Mouse (Mus musculus) megakaryocyte progenitor cell, adult 5-6 weeks (primary cell): ENCODE results near the gene Slc4a5. TPM values are rescaled to one million over a fixed set of nuclear protein-coding genes. Genes with fewer than 3 reads are reported as not detected.

Experiments
- ATAC-seq: replicated peaks from 2 replicates; pipeline ENCODE4 v1.8.0; 2016; ENCODE audit warnings: mild to moderate bottlenecking, moderate TSS enrichment, inconsistent platforms; ENCODE audit not compliant: poor library complexity
- total RNA-seq, 2 experiments: library from RNA; stranded (forward) in 1 of 2; stranded (reverse) in 1 of 2; fragments of 157-497, 149-512 nt in 1 of 2; fragments of 200-1000 nt in 1 of 2; gene quantifications; 2 replicates each; pipeline versions ENCODE4 v1.2.3 to v1.2.4; 2015 to 2017

The Slc4a5 gene
- total RNA-seq, 2 experiments from 2014 or later = under 0.01 TPM; not detected in 1

DNA sequence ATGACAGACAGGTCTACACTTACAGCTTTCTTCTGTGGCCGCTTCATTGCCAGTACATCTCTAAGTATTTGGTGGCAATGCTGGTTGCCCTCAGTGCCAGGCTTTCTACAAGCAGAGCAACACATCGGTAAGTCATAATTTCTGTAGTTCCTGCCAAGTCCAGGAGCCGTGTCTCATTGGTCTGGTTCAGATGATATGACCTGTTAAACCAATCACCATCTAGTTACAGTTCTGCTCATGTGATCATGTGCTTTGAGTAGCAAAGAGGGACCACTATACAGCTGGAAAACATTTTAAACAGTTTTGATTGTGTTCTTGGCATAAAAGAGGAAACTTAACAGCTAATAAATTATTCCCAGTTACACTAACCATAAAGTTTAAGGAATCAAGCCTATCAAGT lies 128.3 kb downstream of the Slc4a5 start:
- no peak for ATAC-seq

- ATAC-seq = peak; percentile 9
Measured at GRCm38 (mm10) chr6:83348873-83349272, 129.2 kb downstream of the Slc4a5 start, which contains the start of gene Bola3. TSS of gene Bola3 (plus strand) at chr6:83349147.

- peak; percentile 90 for ATAC-seq
Measured at GRCm38 (mm10) chr6:83349274-83349958, 129.8 kb downstream of the Slc4a5 start.

DNA sequence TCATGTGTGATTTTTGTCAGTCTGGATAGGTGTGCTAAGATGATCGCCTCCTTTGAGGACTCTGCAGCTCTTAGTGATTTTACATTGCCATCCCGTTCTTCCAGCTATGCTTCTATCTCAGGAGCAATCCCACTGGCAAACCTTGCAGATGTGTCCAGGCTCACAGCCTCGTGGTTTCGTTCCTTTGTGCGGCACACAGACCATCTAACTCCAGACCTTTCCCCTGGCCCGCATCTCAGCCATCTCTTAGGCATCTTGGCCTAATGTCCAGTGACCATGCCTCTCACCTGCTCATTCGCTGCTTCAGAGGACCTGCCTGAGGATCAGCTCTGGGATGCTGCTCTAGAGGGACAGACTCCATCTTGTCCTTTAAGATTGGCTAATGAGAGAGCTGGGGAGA lies 130.5 kb downstream of the Slc4a5 start:
- no peak for ATAC-seq

- no peak for ATAC-seq
Measured at GRCm38 (mm10) chr6:83350851-83351405, 131.3 kb downstream of the Slc4a5 start.

GRCm38 (mm10) chr6:83351490-83352160 lies 132.0 kb downstream of the Slc4a5 start:
- ATAC-seq = peak; percentile 78

DNA sequence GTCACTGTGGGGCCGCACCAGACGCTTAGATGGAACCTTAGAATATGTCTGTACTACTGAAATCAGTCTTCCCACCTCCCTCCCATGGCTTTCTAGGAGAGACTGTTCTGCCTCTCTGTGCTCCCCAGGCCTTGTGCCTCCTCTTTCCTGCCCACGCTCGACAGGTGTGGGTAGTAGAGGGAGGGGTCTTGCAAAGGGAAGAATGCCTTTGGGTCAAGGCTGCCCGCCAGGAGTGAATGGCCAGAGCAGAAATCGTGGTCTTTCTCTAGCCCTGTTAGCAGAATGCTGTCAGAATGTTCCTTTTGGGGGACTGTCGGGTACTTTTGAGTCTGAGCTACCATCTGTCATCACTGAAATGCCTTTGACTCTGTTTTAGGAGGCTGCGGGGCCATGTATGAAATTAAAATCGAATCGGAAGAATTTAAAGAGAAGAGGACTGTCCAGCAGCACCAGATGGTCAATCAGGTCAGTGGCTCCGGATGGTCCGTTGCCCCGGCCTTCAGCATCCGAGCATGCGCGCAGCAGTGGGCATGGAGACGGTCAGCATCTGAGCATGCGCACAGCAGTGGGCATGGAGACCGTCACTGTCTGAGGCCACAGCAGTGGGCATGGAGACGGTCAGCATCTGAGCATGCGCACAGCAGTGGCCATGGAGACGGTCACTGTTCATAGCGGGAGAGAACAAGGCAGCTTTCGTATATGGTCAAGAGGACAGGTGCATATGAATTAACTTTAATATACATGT lies 133.2 kb downstream of the Slc4a5 start:
- ATAC-seq = no peak

Other genes starting within 250 kb of the Slc4a5 start
- gene Dok1, start 186.4 kb upstream of the Slc4a5 start, total RNA-seq (2015) = 6.5 and 6.8 TPM in 2 replicates
- 14.1 and 18.2 TPM in 2 replicates for gene Dok1, start 186.4 kb upstream of the Slc4a5 start, total RNA-seq (2017)
- 0.59 and 1.4 TPM in 2 replicates for gene Loxl3, start 185.7 kb upstream of the Slc4a5 start, total RNA-seq (2015)
- gene Loxl3, start 185.7 kb upstream of the Slc4a5 start, total RNA-seq (2017) = 1.0 and 1.7 TPM in 2 replicates
- gene Aup1, start 165.3 kb upstream of the Slc4a5 start, total RNA-seq (2015) = 135 and 178 TPM in 2 replicates
- gene Aup1, start 165.3 kb upstream of the Slc4a5 start, total RNA-seq (2017) = 112 and 133 TPM in 2 replicates
- 128 and 129 TPM in 2 replicates for gene Htra2, start 164.6 kb upstream of the Slc4a5 start, total RNA-seq (2015)
- 77.3 and 82.3 TPM in 2 replicates for gene Htra2, start 164.6 kb upstream of the Slc4a5 start, total RNA-seq (2017)
- gene Dqx1, start 162.0 kb upstream of the Slc4a5 start, total RNA-seq (2015) = 1.2 and 1.7 TPM in 2 replicates
- 0.75 and 1.0 TPM in 2 replicates for gene Dqx1, start 162.0 kb upstream of the Slc4a5 start, total RNA-seq (2017)
- gene Tlx2, start 149.5 kb upstream of the Slc4a5 start, total RNA-seq (2015) = not detected in 2 replicates
- not detected in 2 replicates for gene Tlx2, start 149.5 kb upstream of the Slc4a5 start, total RNA-seq (2017)
- gene Pcgf1, start 142.0 kb upstream of the Slc4a5 start, total RNA-seq (2015) = 26.5 and 27.2 TPM in 2 replicates
- 15.3 and 20.4 TPM in 2 replicates for gene Pcgf1, start 142.0 kb upstream of the Slc4a5 start, total RNA-seq (2017)
- not detected in 2 replicates for gene Lbx2, start 133.5 kb upstream of the Slc4a5 start, total RNA-seq (2015)
- not detected in 2 replicates for gene Lbx2, start 133.5 kb upstream of the Slc4a5 start, total RNA-seq (2017)
- gene Ccdc142, start 118.2 kb upstream of the Slc4a5 start, total RNA-seq (2015) = 0.20 and 0.79 TPM in 2 replicates
- 0.58 and 1.6 TPM in 2 replicates for gene Ccdc142, start 118.2 kb upstream of the Slc4a5 start, total RNA-seq (2017)
- 1.5 and 1.6 TPM in 2 replicates for gene Gm42688, start 118.2 kb upstream of the Slc4a5 start, total RNA-seq (2015)
- 2.7 and 3.0 TPM in 2 replicates for gene Gm42688, start 118.2 kb upstream of the Slc4a5 start, total RNA-seq (2017)
- gene Mrpl53, start 110.8 kb upstream of the Slc4a5 start, total RNA-seq (2015) = 53.6 and 60.8 TPM in 2 replicates
- 19.5 and 29.2 TPM in 2 replicates for gene Mrpl53, start 110.8 kb upstream of the Slc4a5 start, total RNA-seq (2017)
- gene Mogs, start 104.3 kb upstream of the Slc4a5 start, total RNA-seq (2015) = 54.6 and 69.0 TPM in 2 replicates
- 122 and 130 TPM in 2 replicates for gene Mogs, start 104.3 kb upstream of the Slc4a5 start, total RNA-seq (2017)
- 25.8 and 27.8 TPM in 2 replicates for gene Wbp1, start 98.3 kb upstream of the Slc4a5 start, total RNA-seq (2015)
- gene Wbp1, start 98.3 kb upstream of the Slc4a5 start, total RNA-seq (2017) = 85.0 and 96.7 TPM in 2 replicates
- 20.7 and 24.4 TPM in 2 replicates for gene Ino80b, start 94.4 kb upstream of the Slc4a5 start, total RNA-seq (2015)
- gene Ino80b, start 94.4 kb upstream of the Slc4a5 start, total RNA-seq (2017) = 35.5 and 44.4 TPM in 2 replicates
- 1.9 and 2.4 TPM in 2 replicates for gene Rtkn, start 84.4 kb upstream of the Slc4a5 start, total RNA-seq (2015)
- 2.2 and 2.4 TPM in 2 replicates for gene Rtkn, start 84.4 kb upstream of the Slc4a5 start, total RNA-seq (2017)
- 0.57 TPM in 1 of 2 replicates, not detected in the other for gene Wdr54, start 63.4 kb upstream of the Slc4a5 start, total RNA-seq (2015)
- under 0.01 and 0.14 TPM in 2 replicates for gene Wdr54, start 63.4 kb upstream of the Slc4a5 start, total RNA-seq (2017)
- gene 1700003E16Rik, start 63.4 kb upstream of the Slc4a5 start, total RNA-seq (2015) = not detected in 2 replicates
- not detected in 2 replicates for gene 1700003E16Rik, start 63.4 kb upstream of the Slc4a5 start, total RNA-seq (2017)
- gene Dctn1, start 53.9 kb upstream of the Slc4a5 start, total RNA-seq (2015) = 50.8 and 51.4 TPM in 2 replicates
- 85.9 and 86.2 TPM in 2 replicates for gene Dctn1, start 53.9 kb upstream of the Slc4a5 start, total RNA-seq (2017)
- 19.7 and 26.8 TPM in 2 replicates for gene Mthfd2, start 106.1 kb downstream of the Slc4a5 start, total RNA-seq (2015)
- gene Mthfd2, start 106.1 kb downstream of the Slc4a5 start, total RNA-seq (2017) = 23.1 and 25.0 TPM in 2 replicates
- 83.8 and 90.1 TPM in 2 replicates for gene Mob1a, start 106.2 kb downstream of the Slc4a5 start, total RNA-seq (2015)
- gene Mob1a, start 106.2 kb downstream of the Slc4a5 start, total RNA-seq (2017) = 129 and 133 TPM in 2 replicates
- 81.1 and 95.2 TPM in 2 replicates for gene Bola3, start 129.3 kb downstream of the Slc4a5 start, total RNA-seq (2015)
- 62.6 and 70.8 TPM in 2 replicates for gene Bola3, start 129.3 kb downstream of the Slc4a5 start, total RNA-seq (2017)
- 27.9 and 29.6 TPM in 2 replicates for gene Tet3, start 239.3 kb downstream of the Slc4a5 start, total RNA-seq (2015)
- 12.2 and 14.5 TPM in 2 replicates for gene Tet3, start 239.3 kb downstream of the Slc4a5 start, total RNA-seq (2017)